Mouse (Mus musculus): ENCODE results near the gene Olfr704. TPM values are rescaled to one million over a fixed set of nuclear protein-coding genes. Genes with fewer than 3 reads are reported as not detected.
"Not testable (repeated sequence)": the region's sequence is repeated elsewhere in the genome, so short reads cannot be mapped to it uniquely, and the experiment has no call there.

Gene Olfr704
- not detected in 2 replicates for polyA plus RNA-seq (2015; fragmentation: Nextera tagmentation; extraction: Ambion mirVana)

GRCm38 (mm10) chr7:106862885-106863284 lies at the start of gene Olfr704:
Olfr704 (plus strand) TSS chr7:106863185.
- Histone ChIP-seq H3K4me3 (no peak within 1 kb of the TSS), H3K4me1 (replicated peaks) (no peaks in the 10 kb centered on the region), H3K9ac (no peak within 1 kb of the TSS), H3K4me2 (no peak within 1 kb of the TSS), H3K9me3 (no peaks in the 10 kb centered on the region), H3K36me3 (no peaks in the 10 kb centered on the region), H3K27ac (replicated peaks) (no peak within 1 kb of the TSS), H3K27me3 (no peaks in the 10 kb centered on the region)
- ATAC-seq (ENCODE audit: low FRiP score, low read depth), result no peak

- WGBS, result 90% methylated on average over 2 of the region's 2 CpGs
- no peak for ATAC-seq (ENCODE audit: low FRiP score, low read depth)
These were observed 49.2 kb upstream of the Olfr704 start, which contains the start of gene Olfr701 for GRCm38 (mm10) chr7:106813829-106814228. Olfr701 (plus strand) TSS chr7:106814129.

GRCm38 (mm10) chr7:106815775-106816174 lies 47.2 kb upstream of the Olfr704 start:
- H3K4me2 ChIP-seq, result no peak overlapping the region
- no peaks in the 10 kb centered on the region for H3K9me3 ChIP-seq
- no peak overlapping the region for H3K4me3 ChIP-seq
- H3K4me1 ChIP-seq (replicated peaks), result no peaks in the 10 kb centered on the region
- H3K27ac ChIP-seq (replicated peaks), result no peak overlapping the region
- no peaks in the 10 kb centered on the region for H3K27me3 ChIP-seq
- no peaks in the 10 kb centered on the region for H3K36me3 ChIP-seq
- WGBS, result 70% methylated on average over 2 of the region's 2 CpGs
- no peak for ATAC-seq (ENCODE audit: low FRiP score, low read depth)
- H3K9ac ChIP-seq, result no peak overlapping the region

More at GRCm38 (mm10) chr7:106813829-106814228, 49.2 kb upstream of the Olfr704 start, which contains the start of gene Olfr701:
- Histone ChIP-seq H3K27me3 (no peaks in the 10 kb centered on the region), H3K27ac (replicated peaks) (no peak within 1 kb of the TSS), H3K4me2 (no peak within 1 kb of the TSS), H3K9ac (no peak within 1 kb of the TSS), H3K4me1 (replicated peaks) (no peaks in the 10 kb centered on the region), H3K4me3 (no peak within 1 kb of the TSS), H3K9me3 (no peaks in the 10 kb centered on the region), H3K36me3 (no peaks in the 10 kb centered on the region)

GRCm38 (mm10) chr7:106818414-106818813 lies 44.6 kb upstream of the Olfr704 start:
- H3K4me2 ChIP-seq, result no peak overlapping the region
- no peaks in the 10 kb centered on the region for H3K27me3 ChIP-seq
- H3K9ac ChIP-seq, result no peak overlapping the region
- ATAC-seq (ENCODE audit: low FRiP score, low read depth), result no peak
- no peaks in the 10 kb centered on the region for H3K9me3 ChIP-seq
- no peaks in the 10 kb centered on the region for H3K4me1 ChIP-seq (replicated peaks)
- no peaks in the 10 kb centered on the region for H3K36me3 ChIP-seq
- H3K27ac ChIP-seq (replicated peaks), result no peak overlapping the region
- H3K4me3 ChIP-seq, result no peak overlapping the region

- H3K4me2 ChIP-seq, result no peak within 1 kb of the TSS
- no peaks in the 10 kb centered on the region for H3K36me3 ChIP-seq
- no peaks in the 10 kb centered on the region for H3K27me3 ChIP-seq
- H3K4me3 ChIP-seq, result no peak within 1 kb of the TSS
- no peaks in the 10 kb centered on the region for H3K9me3 ChIP-seq
- no peak within 1 kb of the TSS for H3K27ac ChIP-seq (replicated peaks)
- ATAC-seq (ENCODE audit: low FRiP score, low read depth), result no peak
- H3K9ac ChIP-seq, result no peak within 1 kb of the TSS
- H3K4me1 ChIP-seq (replicated peaks), result no peaks in the 10 kb centered on the region
These were observed 29.2 kb upstream of the Olfr704 start, which contains the start of gene Olfr702 for GRCm38 (mm10) chr7:106833793-106834192. Olfr702 (minus strand) TSS chr7:106833893.

GRCm38 (mm10) chr7:106843060-106843459 lies 19.9 kb upstream of the Olfr704 start, which contains the start of gene Olfr703:
Olfr703 (plus strand) TSS chr7:106843360.
- ATAC-seq (ENCODE audit: low FRiP score, low read depth), result no peak
- H3K36me3 ChIP-seq, result no peaks in the 10 kb centered on the region
- H3K27ac ChIP-seq (replicated peaks), result no peak within 1 kb of the TSS
- no peak within 1 kb of the TSS for H3K4me2 ChIP-seq
- H3K9ac ChIP-seq, result no peak within 1 kb of the TSS
- 63% methylated on average over 2 of the region's 2 CpGs for WGBS
- H3K9me3 ChIP-seq, result no peaks in the 10 kb centered on the region
- H3K27me3 ChIP-seq, result no peaks in the 10 kb centered on the region
- H3K4me3 ChIP-seq, result no peak within 1 kb of the TSS
- no peaks in the 10 kb centered on the region for H3K4me1 ChIP-seq (replicated peaks)

GRCm38 (mm10) chr7:106876791-106877190 lies 13.8 kb downstream of the Olfr704 start, which contains the start of gene Olfr705:
Olfr705 (minus strand) TSS chr7:106876891.
- Histone ChIP-seq H3K4me1 (replicated peaks) (no peaks in the 10 kb centered on the region), H3K27me3 (no peaks in the 10 kb centered on the region), H3K9ac (no peak within 1 kb of the TSS), H3K36me3 (no peaks in the 10 kb centered on the region), H3K4me3 (no peak within 1 kb of the TSS), H3K9me3 (no peaks in the 10 kb centered on the region), H3K4me2 (no peak within 1 kb of the TSS), H3K27ac (replicated peaks) (no peak within 1 kb of the TSS)
- 81% methylated on average over 3 of the region's 3 CpGs for WGBS
- ATAC-seq (ENCODE audit: low FRiP score, low read depth), result no peak

- no peak for ATAC-seq (ENCODE audit: low FRiP score, low read depth)
- WGBS, result 89% methylated on average over 2 of the region's 2 CpGs
- Histone ChIP-seq H3K4me1 (replicated peaks) (no peaks in the 10 kb centered on the region), H3K27ac (replicated peaks) (no peak within 1 kb of the TSS), H3K9ac (no peak within 1 kb of the TSS), H3K4me2 (no peak within 1 kb of the TSS), H3K9me3 (no peaks in the 10 kb centered on the region), H3K27me3 (no peaks in the 10 kb centered on the region), H3K36me3 (no peaks in the 10 kb centered on the region), H3K4me3 (no peak within 1 kb of the TSS)
These were observed 25.1 kb downstream of the Olfr704 start, which contains the start of gene Olfr706 for GRCm38 (mm10) chr7:106888062-106888461. Olfr706 (minus strand) TSS chr7:106888162.

GRCm38 (mm10) chr7:106901141-106901540 lies 38.2 kb downstream of the Olfr704 start, which contains the start of gene Olfr707:
Olfr707 (minus strand) TSS chr7:106901241.
- H3K4me1 ChIP-seq (replicated peaks); ATAC-seq (ENCODE audit: low FRiP score, low read depth): not testable (repeated sequence)

GRCm38 (mm10) chr7:106907676-106908075 lies 44.7 kb downstream of the Olfr704 start, which contains the start of gene Olfr1532-ps1:
Olfr1532-ps1 (plus strand) TSS chr7:106908001.
- Histone ChIP-seq H3K4me2 (no peak within 1 kb of the TSS), H3K9me3 (no peaks in the 10 kb centered on the region), H3K4me3 (no peak within 1 kb of the TSS), H3K36me3 (no peaks in the 10 kb centered on the region), H3K27me3 (no peaks in the 10 kb centered on the region), H3K4me1 (replicated peaks) (no peaks in the 10 kb centered on the region), H3K9ac (no peak within 1 kb of the TSS), H3K27ac (replicated peaks) (no peak within 1 kb of the TSS)
- no peak for ATAC-seq (ENCODE audit: low FRiP score, low read depth)
- 68% methylated on average over 2 of the region's 2 CpGs for WGBS

More at GRCm38 (mm10) chr7:106901141-106901540, 38.2 kb downstream of the Olfr704 start, which contains the start of gene Olfr707:
- not testable (repeated sequence) for H3K27me3 ChIP-seq; H3K4me2 ChIP-seq; H3K36me3 ChIP-seq; H3K9ac ChIP-seq; H3K9me3 ChIP-seq; H3K4me3 ChIP-seq; H3K27ac ChIP-seq (replicated peaks)
- WGBS, result 95% methylated on average over 3 of the region's 3 CpGs

Other genes starting within 250 kb of the Olfr704 start
- gene Olfr693, start 182.6 kb upstream of the Olfr704 start, polyA plus RNA-seq (2015; fragmentation: Nextera tagmentation; extraction: Ambion mirVana), result 0.05 TPM in 1 of 2 replicates, not detected in the other
- not detected in 2 replicates for gene Olfr694, start 171.4 kb upstream of the Olfr704 start, polyA plus RNA-seq (2015; fragmentation: Nextera tagmentation; extraction: Ambion mirVana)
- not detected in 2 replicates for gene Olfr695, start 146.8 kb upstream of the Olfr704 start, polyA plus RNA-seq (2015; fragmentation: Nextera tagmentation; extraction: Ambion mirVana)
- gene Olfr697, start 120.7 kb upstream of the Olfr704 start, polyA plus RNA-seq (2015; fragmentation: Nextera tagmentation; extraction: Ambion mirVana), result not detected in 2 replicates
- not detected in 2 replicates for gene Olfr698, start 107.8 kb upstream of the Olfr704 start, polyA plus RNA-seq (2015; fragmentation: Nextera tagmentation; extraction: Ambion mirVana)
- not detected in 2 replicates for gene Olfr699, start 70.0 kb upstream of the Olfr704 start, polyA plus RNA-seq (2015; fragmentation: Nextera tagmentation; extraction: Ambion mirVana)
- not detected in 2 replicates for gene Olfr700, start 54.4 kb upstream of the Olfr704 start, polyA plus RNA-seq (2015; fragmentation: Nextera tagmentation; extraction: Ambion mirVana)
- gene Olfr701, start 49.1 kb upstream of the Olfr704 start, polyA plus RNA-seq (2015; fragmentation: Nextera tagmentation; extraction: Ambion mirVana), result not detected in 2 replicates
- gene Olfr702, start 29.3 kb upstream of the Olfr704 start, polyA plus RNA-seq (2015; fragmentation: Nextera tagmentation; extraction: Ambion mirVana), result not detected in 2 replicates
- gene Olfr703, start 19.8 kb upstream of the Olfr704 start, polyA plus RNA-seq (2015; fragmentation: Nextera tagmentation; extraction: Ambion mirVana), result not detected in 2 replicates
- gene Olfr705, start 13.7 kb downstream of the Olfr704 start, polyA plus RNA-seq (2015; fragmentation: Nextera tagmentation; extraction: Ambion mirVana), result not detected in 2 replicates
- gene Olfr706, start 25.0 kb downstream of the Olfr704 start, polyA plus RNA-seq (2015; fragmentation: Nextera tagmentation; extraction: Ambion mirVana), result not detected in 2 replicates
- gene Olfr707, start 38.1 kb downstream of the Olfr704 start, polyA plus RNA-seq (2015; fragmentation: Nextera tagmentation; extraction: Ambion mirVana), result not detected in 2 replicates
- not detected in 2 replicates for gene Olfr1532-ps1, start 44.8 kb downstream of the Olfr704 start, polyA plus RNA-seq (2015; fragmentation: Nextera tagmentation; extraction: Ambion mirVana)
- gene Olfr709-ps1, start 69.0 kb downstream of the Olfr704 start, polyA plus RNA-seq (2015; fragmentation: Nextera tagmentation; extraction: Ambion mirVana), result not detected in 2 replicates
- gene Olfr710, start 85.1 kb downstream of the Olfr704 start, polyA plus RNA-seq (2015; fragmentation: Nextera tagmentation; extraction: Ambion mirVana), result not detected in 2 replicates
- not detected in 2 replicates for gene Olfr6, start 100.8 kb downstream of the Olfr704 start, polyA plus RNA-seq (2015; fragmentation: Nextera tagmentation; extraction: Ambion mirVana)
- not detected in 2 replicates for gene Olfr711, start 112.3 kb downstream of the Olfr704 start, polyA plus RNA-seq (2015; fragmentation: Nextera tagmentation; extraction: Ambion mirVana)
- gene Olfr2, start 142.9 kb downstream of the Olfr704 start, polyA plus RNA-seq (2015; fragmentation: Nextera tagmentation; extraction: Ambion mirVana), result not detected in 2 replicates
- gene Olfr713, start 168.0 kb downstream of the Olfr704 start, polyA plus RNA-seq (2015; fragmentation: Nextera tagmentation; extraction: Ambion mirVana), result not detected in 2 replicates
- gene Olfr714, start 207.8 kb downstream of the Olfr704 start, polyA plus RNA-seq (2015; fragmentation: Nextera tagmentation; extraction: Ambion mirVana), result not detected in 2 replicates
- not detected in 2 replicates for gene Olfr17, start 230.0 kb downstream of the Olfr704 start, polyA plus RNA-seq (2015; fragmentation: Nextera tagmentation; extraction: Ambion mirVana)
- gene Olfr715b, start 247.2 kb downstream of the Olfr704 start, polyA plus RNA-seq (2015; fragmentation: Nextera tagmentation; extraction: Ambion mirVana), result not detected in 2 replicates